Mouse (Mus musculus): ENCODE data around the gene Cbx8.

The Cbx8 gene

DNA sequence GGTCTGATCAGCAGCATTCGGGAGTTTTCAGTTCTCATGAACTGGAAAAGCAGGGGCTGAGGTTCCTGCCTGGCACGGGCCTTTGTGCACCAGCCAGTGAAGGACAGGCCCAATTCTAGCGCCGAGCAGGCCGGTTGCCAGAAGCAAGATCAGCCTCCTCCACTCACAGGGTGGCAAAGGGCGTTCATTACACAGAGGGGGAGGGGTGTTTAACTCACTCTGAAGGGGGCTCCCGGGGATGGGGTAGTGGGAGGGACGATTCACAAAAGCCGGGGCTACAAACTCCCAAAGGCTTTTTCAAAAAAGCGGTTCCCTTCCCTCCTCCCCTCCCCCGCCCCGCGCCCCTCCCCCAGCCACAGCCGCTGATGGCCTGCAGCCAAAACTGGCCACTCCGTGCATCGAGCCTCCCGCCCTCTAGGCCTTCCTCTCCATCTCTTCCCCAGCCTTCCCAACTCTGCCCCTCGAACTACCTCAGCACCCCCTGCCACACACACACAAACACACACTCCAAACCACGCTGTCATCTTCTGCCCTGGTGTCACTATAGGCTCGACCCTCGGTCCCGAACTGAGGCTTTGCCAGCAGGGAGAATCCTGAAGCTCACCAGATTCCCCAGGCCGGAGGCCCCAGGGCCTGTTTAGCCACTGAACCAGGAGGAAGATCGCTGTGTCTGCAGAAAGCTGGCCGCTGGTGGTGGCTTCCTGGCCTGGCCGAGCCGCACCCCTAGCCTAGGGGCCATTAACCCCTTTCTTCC lies 38.1 kb upstream of the Cbx8 start:
- DNase-seq = peak; percentile 88

DNA sequence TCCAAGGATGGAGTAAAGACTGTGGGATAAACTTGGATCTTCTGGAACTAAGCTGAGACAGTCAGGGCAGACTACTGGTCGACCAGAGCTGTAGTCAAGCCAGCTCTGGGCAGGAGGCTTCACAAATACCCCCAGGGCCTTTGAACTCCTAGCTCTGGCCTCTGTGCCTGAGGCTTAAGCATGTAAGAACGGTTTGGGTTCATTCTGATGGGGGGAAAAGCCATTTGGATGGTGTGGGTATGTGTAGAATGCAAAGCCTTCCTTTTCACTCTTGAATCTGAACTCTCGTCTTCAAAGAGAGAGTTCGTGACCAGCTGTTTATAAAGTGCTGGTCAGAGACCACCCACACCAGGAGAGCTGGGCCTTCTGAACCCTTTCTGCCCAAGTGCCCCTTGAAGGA lies 37.0 kb upstream of the Cbx8 start:
- DNase-seq = no peak

DNA sequence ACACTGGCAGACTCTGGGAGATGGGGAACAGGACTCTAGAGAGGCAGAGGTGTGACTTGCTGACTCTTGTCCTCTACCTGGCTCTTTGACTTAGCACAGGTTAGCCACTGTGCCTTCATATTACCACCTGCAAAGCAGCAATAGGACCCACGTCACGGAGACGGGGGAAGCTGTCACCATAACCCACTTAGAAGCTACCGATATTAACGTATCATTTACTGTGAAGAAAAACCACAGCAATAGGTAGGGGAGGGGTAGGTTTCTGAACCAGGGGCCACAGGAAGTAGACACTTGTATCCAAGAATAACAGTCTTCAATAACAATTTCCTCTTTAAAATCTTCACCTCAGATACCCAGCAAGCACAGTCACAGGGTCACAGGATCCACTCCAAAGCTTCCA lies 35.0 kb upstream of the Cbx8 start:
- no peak for DNase-seq

DNA sequence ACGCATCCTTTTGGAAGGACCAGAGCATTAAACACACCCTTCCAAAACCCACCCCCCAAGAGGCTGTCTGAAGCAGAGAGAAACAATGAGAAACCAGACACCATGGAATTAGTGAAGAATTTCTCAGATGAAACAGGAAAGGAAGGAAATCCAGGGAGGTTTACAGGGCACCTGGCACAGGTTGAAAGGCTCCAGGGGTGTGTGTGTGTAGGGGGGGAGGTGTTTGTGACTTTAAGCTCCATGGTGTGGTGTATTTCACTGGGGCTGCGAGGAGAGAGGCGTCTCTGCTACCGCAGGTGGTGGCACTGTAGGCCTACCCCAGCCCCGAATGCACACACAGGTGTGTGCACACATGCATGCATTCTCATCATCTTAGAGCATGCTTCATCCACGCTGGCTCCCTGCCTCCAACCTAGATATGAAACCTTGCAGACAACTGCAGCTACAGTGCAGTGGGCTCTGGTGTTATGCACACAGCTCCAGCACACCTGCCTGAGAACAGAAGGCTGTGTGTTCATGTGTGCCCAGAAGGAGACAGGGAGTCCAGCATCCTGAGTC lies 33.2 kb upstream of the Cbx8 start:
- no peak for DNase-seq

DNA sequence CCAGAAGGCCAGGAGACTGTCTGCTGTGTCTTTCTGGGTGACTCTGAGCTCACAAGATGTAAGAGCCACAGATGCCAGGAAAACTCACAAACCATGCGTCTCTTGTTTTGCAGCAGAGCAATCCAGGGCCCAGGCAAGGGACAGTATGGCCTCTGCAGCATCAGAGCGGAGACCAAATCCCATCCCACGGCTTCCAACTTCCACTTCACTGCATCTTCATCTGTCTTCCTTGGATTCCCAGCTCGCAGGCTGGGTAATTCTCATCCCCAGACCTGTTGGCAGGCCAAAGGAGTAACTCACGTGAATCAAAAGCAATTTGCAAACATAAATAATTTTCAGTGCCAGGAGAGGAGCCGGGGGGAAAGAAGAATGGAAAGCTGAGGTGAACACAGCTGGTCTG lies 32.2 kb upstream of the Cbx8 start:
- no peak for DNase-seq

DNA sequence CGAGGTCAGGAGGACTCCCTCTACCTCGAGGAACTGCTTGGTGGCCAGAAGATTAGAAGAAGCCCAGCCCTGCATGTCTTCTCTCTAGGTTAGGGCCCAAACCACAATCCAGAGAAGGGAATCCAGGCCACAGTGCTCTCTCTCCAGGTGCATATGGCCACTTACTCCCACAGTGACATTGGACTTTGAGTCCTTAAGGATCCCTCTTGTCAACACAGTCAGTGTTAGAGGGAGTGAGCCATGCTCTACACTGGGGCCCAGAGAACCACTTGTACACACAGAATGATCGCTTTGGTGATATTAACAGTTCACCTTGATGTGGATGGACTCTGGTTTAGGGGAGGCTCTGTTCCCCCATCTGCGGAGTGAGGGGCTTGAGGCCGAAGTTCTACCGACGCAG lies 31.5 kb upstream of the Cbx8 start:
- DNase-seq = no peak

DNA sequence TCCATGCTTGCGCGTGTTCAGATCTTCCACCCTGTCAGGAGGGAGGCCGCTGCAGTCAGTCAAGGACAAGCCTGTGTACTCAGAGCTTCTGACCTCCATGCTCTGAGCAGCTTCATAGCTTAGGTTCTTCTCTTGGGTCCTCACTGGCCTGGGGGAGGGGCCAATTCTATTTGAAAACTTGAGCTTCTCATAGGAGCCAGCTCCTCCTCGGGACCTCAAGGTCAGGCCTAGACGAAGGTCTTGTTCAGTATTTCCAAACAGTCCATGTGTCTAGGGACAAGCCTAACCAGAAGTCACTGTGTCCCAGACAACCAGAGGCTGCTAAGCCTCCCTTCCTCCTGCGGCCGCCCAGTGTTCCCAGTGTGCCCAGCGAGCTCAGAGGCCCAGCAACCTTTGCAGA lies 26.1 kb upstream of the Cbx8 start:
- no peak for DNase-seq

DNA sequence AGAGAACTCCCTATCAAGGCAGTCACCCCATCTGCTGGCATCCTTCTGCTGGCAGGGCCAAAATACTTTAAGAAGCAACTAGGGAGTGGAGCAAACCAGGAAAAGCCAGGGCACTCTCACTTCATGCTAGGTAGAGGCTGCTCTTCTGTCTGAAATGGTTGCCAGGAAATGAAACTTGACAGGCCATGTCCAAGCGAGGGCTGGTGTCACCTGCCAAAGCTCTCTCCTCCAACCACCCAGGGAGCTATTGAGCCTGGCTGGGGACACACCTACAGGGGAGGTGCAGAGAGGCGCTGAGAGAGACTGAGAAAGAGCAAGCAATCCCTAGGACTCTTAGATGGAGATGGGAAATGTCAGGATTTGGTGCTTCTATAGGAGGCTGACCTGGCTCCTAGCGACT lies 18.5 kb upstream of the Cbx8 start:
- no peak for DNase-seq

DNA sequence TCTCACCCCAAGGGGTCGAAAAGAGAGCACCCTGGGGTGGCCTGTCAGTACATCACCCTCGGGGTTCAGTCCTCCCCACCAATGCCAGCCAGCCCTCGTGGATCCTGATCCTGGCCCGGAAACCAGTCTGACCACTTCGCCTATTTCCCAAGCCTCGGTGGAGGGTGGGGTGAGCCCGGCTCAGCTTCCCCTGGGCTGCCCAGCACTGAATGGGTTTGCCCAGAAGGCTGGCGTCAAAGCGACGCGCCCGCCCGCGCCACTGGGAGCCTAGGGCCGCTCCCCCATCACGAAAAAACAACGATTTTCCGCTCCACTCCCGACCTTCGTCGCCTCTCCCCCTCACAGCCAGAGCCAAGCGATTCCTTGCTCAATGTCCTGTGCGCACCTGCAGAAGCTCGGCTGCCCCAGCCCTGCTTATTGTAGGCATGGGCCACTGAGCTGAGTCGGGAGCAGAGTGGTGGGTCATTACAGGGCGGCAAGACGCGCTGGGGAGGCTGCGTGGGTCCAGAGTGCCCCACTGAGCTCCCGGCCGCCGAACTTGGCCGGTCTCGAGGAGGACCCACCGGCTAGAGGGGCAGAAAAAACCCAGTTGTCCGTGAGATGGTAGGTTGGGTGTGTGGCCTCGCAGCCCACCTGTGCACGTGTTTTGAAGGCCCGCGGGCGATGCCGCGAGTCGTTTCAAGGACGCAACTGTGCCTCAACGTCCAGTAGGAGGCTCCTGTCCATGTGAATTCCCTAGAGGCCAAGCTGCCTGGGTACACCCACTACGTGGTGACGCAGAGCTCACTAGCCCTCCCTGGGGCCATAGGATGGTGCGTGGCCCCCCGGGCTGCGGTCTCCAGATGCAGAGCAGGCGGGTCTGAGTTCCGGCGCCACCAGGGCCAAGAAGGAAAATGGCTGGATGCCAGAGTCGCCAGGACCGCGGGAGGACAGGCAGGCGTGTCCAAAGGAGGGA lies 17.5 kb upstream of the Cbx8 start:
- peak; percentile 76 for DNase-seq

DNA sequence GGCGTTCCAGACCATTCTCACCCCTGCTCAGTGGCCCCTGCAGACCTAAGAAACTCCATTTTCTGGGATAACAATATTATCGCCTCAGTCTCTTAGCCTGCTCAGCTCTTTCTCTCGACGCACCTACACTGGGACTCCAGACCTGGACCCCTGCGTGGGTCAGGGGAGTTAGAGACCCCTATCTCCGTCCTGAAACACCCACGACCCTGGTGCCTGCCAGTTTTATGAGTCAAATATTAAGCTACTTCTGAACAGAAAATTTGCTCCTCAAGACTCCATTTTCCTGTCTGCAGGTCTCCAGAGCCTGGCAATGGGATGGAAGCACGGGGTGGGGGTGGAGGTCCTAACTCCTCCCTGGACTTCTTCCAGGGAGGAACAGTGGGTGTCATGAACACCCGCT lies 16.5 kb upstream of the Cbx8 start:
- no peak for DNase-seq

DNA sequence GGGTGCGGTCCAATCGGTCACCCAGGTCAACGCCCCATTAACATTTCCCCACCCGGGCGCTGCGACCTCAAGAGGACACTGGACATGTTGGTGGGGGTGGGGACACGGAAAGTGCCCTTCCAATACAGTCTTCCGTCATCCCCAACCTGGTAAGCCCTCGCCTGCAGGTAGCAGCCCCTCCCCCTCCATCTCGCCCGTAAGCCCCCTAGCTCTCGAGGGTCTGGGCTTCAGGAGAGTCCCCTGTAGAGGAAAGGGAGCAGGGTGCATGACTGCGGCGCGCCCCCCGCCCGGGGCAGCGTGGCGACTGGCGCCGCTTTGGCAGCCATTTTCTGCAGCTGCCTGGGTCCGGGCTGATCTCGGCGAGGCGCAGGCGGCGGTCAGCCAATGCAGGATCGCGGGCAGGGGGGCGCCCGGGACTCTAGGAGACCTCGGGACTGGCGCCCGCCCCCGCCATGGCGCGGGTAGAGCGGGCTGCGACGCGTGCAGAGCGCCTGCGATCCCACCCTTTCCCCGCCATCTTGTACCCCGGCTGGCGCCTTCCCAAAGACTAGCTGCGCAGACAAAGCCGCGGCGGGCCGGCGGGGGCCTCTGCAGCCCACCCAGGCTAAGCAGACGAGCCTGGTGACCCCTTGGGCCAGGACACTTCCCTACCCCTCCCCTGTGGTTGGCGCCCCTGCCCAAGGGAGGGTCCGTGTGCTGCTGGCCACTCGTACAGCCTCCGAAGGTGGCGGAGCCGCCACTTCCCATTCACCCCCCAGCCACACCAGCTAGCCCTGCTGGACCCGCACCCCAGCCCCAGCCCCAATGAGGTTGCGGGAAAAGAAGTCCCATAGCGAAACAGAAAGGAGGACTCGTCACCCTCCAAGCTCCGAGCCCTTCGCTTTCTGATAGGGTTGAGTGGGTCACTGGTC lies 15.8 kb upstream of the Cbx8 start:
- DNase-seq = peak; percentile 79

DNA sequence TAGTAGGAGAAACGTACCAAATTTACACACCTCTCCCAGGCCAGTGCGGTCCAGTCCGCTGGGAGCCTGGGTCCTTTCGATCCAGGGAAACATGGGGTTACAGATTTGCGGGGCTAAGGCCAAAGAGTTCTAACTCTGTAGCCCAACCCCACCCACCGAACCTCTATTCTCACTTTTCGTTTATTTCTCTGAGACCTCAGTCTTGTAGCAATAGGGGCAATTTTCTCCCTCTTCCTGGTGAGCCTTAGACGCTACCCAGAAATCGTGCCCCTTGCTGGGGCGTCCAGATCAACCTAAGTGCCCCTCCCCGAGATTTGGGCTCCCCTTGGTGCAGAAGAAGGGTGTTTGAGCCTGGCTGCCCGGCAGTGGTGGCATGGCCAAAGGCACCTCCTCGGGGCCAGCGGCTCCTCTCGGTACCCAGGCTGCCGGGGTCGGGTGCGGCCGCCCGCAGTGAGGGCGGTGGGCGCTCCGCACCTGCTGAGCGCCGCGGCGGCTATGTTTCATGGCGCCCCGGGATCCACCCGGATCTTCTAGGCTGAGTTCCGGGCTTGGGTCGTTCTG lies 14.9 kb upstream of the Cbx8 start:
- DNase-seq = no peak

DNA sequence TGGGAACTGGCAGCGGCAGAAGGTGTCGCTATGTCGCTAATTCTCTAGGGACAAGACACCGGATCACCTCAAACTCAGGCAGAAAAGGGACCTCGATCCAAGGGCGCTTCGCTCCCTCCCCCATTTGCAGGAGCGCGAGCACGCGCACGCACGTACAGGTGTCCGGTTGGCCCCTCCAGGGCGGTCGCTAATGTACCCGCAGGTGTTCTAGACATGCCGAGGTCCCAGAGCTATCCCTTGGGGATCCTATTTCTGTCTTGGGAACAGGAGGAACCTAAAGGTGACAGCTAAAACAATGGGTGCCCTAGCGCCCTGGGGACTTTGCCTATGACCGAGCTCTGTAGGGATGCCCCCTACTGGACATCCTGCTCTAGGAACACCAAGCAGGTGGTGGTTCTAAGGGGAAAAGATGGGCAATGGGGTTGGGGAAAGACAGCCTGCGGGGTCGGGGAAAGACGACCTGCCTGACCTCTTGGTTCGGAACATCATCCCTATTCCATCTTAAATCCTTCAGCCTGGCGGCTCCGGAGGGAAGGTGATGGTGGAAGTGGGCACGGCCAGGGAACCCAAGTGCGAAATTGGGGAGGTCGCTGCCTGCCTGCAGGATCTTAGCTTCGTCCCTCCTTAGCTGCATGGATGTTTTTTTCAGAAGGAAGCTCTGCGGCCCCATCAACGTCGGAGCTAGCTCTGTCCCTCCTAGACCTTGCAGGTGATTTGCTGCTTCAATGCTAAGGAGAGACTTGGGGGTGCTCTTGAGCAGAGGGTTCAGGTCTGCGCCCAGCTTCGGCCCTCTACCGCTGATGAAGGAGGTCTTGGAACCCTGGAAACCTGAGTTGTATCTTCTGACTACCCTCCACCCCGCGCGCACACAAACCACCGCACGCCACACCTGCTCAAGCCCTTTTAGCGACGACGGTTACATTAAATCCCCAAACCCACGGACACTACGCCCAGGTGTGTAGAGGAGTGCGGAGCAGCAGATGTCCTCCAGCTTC lies 13.9 kb upstream of the Cbx8 start:
- peak; percentile 76 for DNase-seq

DNA sequence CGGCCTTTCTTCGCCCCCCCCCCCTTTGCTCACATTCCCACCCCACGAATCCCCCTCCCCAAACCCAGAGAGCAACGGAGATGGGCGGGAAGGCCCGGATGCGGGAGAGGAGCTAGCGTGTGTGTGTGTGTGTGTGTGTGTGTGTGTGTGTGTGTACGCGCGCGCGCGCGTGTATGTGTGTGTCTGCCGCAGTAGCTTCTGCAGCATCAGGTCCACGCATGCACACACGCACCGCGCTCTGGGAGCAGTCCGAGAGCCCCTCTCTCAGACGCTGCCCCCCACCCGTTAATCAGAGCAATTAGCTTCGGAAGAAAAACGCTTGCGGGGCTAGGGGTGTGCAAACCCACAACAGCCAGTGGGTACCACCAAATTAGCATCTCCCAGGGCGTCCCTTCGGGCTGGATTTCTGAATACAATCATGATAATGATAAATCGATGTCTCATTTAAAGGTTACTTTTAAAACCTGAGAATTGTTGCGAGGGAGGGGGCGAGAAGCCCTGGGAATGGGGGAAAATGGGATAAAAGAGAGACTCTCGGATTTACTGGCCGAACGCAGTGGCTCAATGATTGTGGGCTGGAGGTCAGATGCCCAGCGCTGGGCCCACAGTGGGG lies 13.1 kb upstream of the Cbx8 start:
- peak; percentile 81 for DNase-seq

DNA sequence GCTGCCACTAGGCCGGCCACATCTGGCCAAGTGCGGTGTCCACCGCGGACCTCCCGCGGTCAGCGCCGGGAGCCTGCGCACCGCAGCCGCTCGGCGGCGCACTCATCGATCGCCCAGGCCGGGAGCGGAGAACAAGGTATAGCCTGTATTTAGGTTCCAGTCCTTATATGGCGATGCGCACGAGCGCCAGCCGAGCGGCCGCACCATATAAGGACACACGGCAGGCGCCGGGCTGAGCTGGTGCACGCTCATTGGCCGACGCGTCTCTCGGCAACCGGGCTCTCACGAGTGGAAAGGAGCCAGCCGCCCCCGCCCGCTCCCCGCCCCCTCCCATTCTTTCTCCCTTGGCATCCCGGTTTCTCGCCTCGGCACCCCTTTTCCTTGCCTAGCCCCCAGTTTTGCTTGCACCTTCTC lies 12.5 kb upstream of the Cbx8 start:
- peak; percentile 97 for DNase-seq

DNA sequence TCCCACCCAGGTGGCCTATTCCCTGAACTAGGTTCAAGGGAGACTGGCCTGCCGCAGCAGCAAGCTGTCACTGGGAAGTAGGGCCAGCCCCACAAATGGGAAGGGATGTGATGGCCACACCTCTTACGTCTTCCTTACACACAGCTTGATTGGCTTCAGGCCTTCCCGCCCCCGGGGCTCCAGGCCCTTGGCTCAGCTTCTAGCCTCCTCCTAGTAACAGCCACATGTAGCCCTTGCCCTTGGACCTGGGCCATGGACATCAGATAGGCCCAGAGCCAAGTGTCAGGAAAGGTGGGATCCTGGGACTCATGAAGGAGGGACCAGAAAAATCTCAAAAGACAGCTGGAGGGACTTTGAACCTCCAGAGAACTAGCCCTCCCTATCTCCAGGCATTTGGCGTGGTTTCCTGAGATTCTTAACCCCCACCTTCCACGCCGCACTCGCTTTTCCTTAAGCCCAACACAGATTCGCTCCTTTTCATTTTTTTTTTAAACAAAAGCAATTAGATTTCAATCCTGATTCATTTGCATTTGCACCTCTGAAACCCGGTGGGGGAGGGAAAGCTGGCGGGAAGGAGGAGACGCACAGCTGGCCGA lies 12.0 kb upstream of the Cbx8 start:
- DNase-seq = peak; percentile 64

DNA sequence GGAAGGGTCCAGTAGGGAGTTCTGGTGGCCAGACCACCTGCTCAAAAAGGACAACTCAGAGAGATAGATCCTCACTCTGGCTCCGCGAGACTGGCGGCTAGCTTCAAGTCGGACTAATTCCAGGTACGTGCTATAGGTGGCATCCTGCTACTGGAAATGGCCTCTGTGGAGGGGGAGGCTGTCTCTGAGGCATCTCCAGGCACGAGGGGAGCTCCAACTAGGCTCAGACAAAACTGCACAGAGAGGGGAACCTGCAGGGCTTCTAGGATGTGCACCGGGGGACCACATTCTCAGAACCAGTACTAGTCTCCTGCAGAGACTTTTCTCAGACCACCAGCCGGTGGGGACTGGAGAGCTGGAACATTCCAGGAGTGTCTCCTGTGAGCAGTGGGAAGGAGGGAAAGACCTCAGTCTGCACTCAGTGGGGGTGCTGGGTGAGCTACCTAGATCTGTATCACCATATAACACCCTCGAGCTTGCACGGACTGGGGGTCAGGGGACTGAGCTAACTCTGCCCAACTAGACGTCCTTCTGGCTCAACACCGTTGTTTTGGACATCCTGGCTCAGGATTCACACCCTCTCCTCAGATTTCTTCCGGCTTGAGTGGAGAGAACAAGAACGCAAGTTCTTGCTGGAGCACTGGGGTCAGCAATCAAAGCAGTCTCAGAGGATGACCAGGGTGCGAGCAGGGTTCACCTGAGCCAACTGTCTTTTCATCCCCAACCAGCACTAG lies 11.3 kb upstream of the Cbx8 start:
- DNase-seq = peak; percentile 67

DNA sequence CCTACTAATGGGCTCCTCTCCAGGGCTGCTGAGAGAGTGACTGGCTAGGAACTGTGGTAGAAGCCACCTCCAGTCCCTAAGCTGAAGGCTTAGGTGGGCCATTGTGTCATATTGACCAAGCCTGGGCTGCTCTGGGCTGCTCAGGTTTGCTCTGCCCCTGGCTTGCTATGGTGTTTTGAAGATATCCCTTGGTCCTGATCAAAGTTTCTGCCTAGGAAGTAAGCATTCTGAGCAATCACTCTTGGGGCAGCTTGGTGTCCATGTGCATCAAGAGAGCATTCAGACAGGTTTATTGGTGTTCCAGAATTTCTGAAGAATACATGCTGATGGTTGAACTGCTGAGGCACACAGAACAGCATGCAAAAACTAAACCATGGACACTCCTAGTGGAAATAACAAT lies 10.7 kb upstream of the Cbx8 start:
- DNase-seq = no peak

DNA sequence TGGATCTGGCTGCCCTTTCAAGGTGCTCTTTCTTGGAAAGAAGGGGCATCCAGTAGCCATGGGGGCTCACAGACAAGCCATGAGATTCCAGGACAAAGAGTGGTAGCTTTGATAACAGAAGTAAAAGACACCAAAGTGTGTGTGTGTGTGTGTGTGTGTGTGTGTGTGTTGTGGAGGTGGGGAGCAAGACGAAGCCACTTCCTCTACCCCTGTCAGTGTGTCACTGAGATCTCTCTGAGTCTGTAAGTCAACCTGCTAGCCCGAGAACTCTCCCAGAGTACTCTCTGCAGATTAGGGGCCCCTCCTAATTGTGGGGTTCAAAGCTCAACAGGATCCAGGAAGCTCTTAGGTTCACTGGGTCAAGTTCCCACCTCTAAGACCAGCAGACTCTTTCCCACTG lies 9.6 kb upstream of the Cbx8 start:
- DNase-seq = no peak

DNA sequence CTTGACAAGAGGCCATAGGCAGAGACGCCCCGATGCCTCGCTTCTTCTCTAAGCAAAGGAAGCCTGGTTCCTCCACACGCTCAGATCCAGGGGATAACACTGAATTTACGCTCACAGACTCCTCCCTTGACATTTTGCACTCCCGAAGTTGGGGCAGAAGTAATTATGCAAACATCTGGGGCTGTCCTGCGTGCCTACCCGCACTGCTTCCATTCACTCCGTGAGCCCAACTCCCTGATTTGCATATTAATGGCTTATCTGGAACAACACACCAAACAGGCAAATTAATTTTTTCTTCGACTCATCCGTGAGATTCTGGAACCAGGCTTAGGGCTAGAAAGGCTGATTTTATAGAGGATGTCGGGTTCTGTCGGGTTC lies 7.4 kb upstream of the Cbx8 start:
- peak; percentile 56 for DNase-seq
